Mouse (Mus musculus): ENCODE measurements around the gene Mtch1.
A peak's percentile ranks its signal among the peaks of the same experiment; 100 is the strongest.

Gene Mtch1

DNA sequence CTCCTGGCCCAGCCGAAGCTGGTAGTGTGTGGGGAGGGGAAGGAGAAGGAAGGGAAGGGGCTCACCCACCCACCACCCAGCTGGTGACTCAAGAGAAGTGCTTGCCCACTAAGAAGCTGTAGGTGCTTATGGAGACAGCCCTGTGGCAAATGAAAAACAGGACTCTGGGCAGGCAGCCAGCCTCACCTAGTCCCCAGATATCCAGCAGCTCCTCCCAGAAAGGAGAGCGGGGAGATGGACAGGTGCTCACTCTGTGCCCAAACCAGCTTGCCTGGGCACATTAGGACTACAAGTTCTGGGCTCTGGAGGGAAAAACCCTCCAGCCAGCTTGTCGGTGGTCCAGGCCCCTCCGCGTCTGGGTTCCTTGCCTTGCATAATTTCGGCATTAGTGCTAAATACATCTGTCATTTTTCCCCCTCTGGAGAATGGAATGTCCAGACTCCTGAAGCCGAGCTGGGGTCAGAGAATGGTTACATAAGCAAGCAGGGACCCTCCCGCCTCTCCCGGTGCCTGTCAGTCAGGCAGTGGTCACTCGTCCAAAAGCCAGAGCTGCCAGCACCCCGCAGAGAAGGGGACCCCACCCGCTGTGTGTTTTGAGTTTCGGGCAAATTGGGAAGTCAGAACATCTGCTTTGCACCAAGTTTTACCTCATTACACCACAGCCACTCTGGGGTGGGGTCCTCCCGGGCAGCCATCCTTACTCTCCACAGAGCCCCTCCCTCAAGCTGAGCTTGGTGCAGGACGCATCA is 42.5 kb downstream of the Mtch1 start:
- DNase-seq (ENCODE audit: low spot score), result no peak

DNA sequence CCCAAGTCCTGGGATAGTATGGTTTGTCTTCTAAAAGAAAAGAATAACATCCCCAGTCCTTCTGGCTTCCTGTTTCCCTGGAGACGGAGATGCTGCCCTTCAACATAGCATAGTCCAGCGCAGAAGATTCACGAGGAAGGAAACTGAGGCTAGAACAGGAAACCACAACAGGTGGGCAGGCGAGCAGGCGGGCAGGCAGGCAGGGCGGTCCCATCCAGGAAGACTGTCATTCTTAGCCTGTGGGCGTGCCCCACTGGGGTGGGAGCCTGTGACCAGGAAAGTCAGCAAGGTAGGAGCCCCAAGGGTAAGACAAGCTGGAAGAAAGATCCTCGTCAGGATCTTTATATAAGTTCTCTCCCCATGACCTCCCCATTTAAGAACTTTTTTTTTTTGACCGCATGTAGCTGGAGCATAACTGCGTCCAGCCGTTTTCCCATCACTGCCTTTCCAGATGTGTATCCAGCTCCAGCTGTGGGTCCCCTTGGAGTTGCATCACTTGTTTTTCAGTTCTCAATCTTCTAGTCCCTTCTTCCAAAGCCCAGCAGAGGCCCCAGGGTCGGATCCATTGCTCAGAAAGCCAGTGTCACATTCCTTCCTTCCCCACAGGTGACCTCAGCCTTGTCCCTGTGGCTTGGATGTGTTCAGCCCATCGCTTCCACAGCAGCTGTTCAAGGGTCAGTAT is 43.2 kb downstream of the Mtch1 start:
- no peak for DNase-seq (ENCODE audit: low spot score)

DNA sequence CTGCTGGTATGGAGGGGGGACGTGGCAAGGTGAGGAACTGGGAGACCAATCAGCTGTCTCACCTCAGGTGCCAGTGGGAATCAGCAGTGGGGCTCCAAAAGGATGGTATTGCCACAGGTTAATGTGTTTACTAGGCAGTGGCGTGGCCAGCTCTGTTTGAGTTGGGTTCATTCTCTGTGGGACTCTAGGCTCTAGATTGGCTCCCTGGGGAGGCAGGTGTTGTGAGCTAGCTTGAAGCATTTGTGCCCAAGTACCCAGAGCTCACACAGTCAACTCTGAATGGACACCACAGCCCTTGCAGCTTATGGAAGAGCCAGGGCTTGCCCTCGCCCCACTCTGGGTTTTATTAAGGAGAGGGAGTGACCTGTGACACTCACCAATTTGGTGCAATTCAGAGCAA is 43.9 kb downstream of the Mtch1 start:
- no peak for DNase-seq (ENCODE audit: low spot score)

DNA sequence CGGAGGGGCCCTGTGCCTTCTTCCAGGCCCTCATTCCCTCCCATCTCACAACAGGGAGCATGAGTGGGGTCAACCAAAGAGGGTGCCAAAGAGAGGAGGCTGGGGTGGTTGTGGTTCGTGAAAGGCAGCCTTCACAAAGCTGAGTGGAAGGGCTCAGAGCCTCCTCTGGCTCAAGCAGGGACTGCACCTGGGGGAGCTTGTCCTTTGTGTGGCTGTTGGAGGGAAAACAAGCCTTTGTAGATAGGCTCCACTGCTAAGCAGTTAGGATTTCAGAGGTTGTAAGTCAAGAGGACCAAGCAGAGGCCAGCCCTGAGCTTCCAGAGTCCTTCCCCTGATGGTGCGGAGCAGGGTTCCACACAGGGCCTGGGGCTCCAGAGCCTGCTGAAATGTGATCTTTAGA is 44.6 kb downstream of the Mtch1 start:
- no peak for DNase-seq (ENCODE audit: low spot score)

DNA sequence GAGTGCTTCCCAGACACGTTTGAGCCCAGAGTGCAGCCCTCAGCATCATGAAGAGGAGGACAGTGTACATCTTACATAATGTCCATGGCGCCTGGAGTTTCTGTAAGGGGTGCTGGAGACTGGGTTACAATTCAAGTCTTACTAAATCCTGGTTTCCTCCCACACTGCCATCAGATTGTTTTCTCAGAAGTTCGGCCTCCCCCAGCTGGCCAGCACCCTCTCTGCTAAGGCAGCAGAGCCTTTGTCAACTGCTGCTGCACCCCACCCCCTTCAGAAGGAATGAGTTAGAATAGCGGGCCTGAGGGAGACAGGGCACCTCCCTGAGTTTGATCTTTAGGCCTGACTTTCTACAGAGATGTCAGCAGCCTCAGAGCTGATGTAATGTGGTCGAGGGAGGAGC is 45.6 kb downstream of the Mtch1 start:
- DNase-seq (ENCODE audit: low spot score), result no peak

DNA sequence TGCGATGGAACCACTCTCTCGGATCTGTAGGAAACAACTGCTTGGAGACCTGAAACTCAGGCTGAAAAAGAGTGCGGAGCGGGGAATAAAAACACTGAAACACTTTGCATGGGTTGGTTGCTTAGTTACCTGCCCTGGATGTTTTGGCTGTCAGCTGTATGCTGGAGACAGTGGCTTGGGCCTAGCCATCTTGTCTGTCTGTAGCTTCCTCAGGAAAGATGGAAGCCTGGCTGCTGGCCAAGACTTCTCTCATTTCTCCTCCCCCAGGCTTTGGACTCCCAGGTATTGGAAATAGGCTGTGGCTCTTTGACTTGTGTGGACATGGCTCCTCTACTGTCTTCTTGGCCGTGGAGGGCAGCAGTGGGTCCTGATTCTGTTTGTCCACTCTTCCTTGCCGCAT is 46.3 kb downstream of the Mtch1 start:
- DNase-seq (ENCODE audit: low spot score), result no peak

DNA sequence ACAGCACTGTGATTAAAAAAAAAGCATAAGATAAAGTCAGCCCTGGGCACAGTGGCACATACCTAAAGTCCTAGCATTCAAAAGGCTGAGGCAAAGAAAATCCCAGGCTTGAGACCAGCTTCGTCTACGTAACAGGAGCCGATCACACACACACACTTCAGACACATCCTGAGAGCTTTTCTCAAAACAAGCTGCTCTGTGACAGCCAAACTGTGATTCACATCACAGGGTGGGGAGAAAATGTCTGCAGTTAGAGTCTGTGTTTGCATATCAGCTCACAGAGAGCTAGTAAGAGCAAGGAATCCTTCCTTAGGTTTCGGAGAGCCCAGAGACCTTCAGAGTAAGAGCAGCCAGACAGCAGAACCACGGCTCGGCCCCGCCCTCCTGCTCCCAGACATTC is 46.8 kb downstream of the Mtch1 start:
- DNase-seq (ENCODE audit: low spot score), result no peak

DNA sequence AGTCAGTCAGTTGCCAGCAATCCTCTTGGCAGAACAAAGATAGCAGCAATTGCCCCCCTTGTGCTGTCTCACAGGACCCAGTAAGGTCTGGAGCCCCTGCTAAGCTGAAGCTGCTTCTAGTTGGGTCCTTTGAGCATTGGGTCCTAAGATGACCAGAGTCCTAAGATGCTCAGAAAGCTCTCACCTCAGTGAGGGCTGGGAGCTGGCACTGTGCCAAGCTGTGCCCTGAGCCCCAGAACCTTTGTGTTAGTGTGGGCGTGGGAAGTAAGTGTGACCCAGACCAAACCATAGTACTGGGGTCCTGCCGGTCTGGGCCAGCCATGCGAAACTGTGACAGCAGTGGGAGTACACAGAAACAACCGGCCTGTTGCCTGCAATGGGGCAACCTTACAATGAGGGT is 48.5 kb downstream of the Mtch1 start:
- no peak for DNase-seq (ENCODE audit: low spot score)

DNA sequence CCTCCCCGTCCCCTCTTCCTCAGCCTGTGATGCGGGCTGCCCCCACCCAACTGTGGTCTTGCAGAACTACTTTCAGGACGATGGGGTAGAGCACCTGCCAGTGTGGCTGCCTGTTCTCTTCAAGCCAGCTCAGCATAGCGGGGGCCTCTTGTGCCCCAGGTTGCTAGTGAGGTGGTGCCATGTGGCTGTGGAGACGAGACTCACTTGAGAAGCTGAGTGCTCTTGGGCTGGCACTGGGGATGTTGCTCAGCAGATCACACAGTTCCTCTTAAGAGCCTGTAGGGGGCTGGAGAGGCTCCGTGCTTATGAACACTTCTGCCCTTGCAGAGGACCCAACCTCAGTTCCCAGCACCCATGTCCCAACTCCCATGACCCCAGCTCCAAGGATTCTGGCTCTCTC is 49.9 kb downstream of the Mtch1 start:
- DNase-seq (ENCODE audit: low spot score), result peak; percentile 36

DNA sequence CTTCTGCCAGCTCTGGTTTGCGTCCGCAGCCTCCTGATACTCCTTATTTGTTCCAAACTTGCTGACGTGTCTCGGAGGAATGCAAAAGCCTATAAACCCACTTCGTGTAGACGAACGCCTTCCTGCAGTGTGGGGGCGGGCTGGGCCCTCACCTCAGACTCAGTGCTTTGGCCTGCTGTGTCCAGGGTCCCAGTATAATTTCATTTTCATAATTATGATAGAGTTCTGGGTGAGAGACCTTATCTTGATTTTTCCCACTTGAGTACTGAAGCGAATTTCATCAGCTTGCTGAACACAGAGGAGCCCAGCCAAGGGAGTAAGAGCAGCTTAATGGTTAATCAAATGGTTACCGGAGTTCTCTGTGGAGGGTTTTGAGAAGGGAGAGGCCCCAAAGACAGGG is 50.4 kb downstream of the Mtch1 start:
- peak; percentile 56 for DNase-seq (ENCODE audit: low spot score)

DNA sequence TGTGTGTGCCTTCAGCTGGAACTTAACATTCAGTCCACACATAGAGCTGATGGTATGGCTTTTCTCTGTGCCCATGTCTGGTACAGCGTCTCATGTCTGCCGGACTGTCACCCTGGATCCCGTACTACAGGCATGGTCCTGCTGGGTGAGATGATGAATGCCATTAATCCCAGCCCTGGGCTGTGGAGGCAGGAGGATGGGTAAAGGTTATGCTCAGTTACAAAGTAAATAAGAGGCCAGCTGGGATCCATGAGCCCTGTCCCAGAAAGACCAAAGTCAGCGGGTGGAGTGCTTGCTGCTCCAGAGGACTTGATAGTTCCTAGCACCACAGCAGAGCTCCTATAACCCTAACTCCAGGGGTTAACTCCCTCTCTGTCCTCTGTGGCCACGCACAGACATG is 51.9 kb downstream of the Mtch1 start:
- DNase-seq (ENCODE audit: low spot score), result peak; percentile 36

DNA sequence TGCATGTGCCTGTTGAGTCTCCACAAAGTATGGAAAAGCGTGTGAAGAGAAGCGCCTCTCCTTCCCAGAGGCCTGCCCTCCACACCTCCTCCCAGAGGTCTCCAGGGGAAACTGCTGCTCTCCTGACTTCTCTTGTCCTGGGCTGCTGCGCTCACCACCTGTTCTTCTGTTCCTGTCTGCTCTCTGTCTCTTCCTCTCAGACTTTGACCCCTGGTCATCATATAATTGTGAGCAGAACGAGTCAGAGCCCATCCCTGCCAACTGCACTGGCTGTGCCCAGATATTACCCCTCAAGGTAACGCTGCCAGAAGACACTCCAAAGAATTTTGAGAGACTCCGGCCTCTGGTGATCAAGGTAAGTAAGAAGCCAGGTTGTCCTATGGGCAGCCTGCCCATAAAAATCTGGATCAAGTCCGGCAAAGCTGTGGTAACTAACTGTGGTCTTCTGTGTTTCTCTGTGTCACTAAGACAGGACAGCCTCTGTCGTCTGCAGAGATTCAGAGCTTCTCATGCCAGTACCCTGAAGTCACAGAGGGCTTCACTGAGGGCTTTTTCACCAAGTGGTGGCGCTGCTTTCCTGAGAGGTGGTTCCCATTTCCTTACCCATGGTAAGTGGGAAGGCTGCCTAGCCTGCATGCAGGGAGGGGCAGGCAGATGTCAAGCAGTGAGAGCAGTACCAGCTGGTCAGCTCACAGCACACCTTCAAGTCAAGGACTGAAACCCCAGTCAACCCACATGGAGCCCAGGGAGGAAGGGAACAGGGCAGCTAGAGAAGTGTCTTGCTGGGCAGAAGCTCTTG is 53.7 kb downstream of the Mtch1 start:
- DNase-seq (ENCODE audit: low spot score), result no peak

DNA sequence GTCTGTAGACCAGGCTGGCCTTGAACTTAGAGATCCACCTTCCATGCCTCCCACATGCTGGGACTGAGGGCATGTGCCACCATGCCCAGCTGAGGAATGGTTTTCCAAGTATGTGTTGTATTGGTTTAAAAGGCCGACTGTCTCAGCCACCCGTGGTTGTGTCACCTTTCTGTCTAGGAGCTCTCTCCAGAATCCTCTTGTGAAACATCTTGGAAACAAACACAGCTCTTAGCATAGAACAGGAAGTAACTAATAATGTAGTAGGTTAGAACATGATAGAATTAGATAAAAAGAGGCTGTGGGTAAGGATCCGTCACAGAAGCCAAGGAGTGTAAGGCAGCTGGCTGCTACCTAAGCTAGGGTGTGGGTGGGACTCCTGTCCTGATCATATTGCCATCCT is 54.7 kb downstream of the Mtch1 start:
- no peak for DNase-seq (ENCODE audit: low spot score)

DNA sequence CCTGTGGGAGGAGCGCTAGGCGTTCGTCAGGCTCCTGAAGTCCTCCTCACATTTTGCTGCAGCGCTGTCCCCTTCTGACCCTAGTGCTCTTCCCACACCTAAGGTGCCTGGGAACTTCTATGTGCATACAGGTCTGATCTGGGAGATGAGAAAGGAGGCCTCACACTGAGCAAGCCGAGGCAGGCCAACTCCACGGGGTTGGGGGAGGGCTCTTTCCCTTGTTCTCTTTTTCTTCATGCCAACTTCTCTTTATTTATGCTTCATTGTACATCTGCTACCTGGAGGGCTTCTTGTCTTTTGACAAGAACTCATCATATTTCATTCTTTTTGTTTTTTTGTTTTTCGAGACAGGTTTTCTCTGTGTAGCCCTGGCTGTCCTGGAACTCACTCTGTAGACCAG is 55.9 kb downstream of the Mtch1 start:
- DNase-seq (ENCODE audit: low spot score), result no peak

DNA sequence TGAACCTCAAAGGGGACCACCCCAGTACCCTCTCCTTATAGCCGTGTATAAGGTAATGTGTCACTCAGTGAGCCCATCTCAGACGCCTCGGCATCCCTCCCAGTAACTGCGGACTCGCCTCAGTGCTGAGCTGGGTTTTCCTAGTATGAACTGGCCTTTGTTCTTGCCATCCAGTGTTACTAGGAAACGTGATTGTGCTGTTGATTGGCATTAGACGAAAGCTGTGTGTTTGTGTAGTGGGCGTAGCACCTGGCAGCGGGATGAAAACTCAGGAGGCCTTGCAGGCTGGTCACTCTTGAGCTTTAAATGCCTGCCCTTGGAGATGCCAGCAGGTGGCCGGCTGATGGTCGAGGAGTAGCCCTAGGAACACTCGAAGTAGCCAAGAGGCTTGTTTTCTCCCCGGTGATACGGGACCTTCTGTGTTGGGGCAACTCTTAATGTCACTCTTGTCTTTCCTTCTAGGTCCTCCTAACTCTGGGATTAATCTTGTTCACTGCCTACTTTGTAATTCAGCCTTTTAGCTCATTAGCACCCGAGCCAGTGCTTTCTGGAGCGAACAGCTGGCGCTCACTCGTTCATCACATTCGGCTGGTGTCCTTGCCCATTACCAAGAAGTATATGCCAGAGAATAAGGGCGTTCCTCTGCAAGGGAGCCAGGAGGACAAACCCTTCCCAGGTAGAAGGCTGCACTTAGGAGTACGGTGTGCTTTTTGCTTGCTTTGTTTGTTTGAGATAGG is 65.3 kb downstream of the Mtch1 start:
- DNase-seq (ENCODE audit: low spot score), result no peak
